In genomic region chr19:61151372-61151700, GRCm38 (mm10) we compare ENCODE assay signal across 8 mouse cellular contexts. TPM values are rescaled to one million over a fixed set of nuclear protein-coding genes. Genes with fewer than 3 reads are reported as not detected.
DNase-seq lines count a peak whose midpoint lies in the region; ATAC-seq and TF ChIP-seq lines count a peak whose summit lies in the region.

No protein-coding gene starts in this region.

- peak overlapping the region; percentile 80 for H3K4me2 ChIP-seq in hindbrain, embryonic 13.5 days
- peak overlapping the region; percentile 61 for H3K4me2 ChIP-seq in limb, embryonic 14.5 days (replicated peaks; ENCODE audit: low read depth, low read length, severe bottlenecking)
- peak overlapping the region; percentile 87 for H3K4me2 ChIP-seq in midbrain, embryonic 15.5 days

- TF ChIP-seq POLR2A in limb, embryonic 14.5 days (IDR thresholded peaks at IDR 0.05; ENCODE audit: borderline replicate concordance, extremely low read depth, insufficient read depth, insufficient read length), result no peak

- H3K4me3 ChIP-seq in layer of hippocampus, adult 2 months, result peak overlapping the region; percentile 43; the same call in 1 of the 2 replicates
- peak overlapping the region; percentile 48 for H3K4me3 ChIP-seq in brown adipose tissue, adult 24 weeks (ENCODE audit: insufficient read depth, low read depth, low read length)
- peak overlapping the region; percentile 45 for H3K4me3 ChIP-seq in hindbrain, embryonic 13.5 days
- H3K4me3 ChIP-seq in limb, embryonic 14.5 days (replicated peaks; ENCODE audit: low read length), result peak overlapping the region; percentile 34
- H3K4me3 ChIP-seq in midbrain, embryonic 15.5 days, result peak overlapping the region; percentile 44

- TF ChIP-seq CTCF in layer of hippocampus, adult 2 months (conservative IDR thresholded peaks at IDR 0.05), result no peak

- ATAC-seq in hindbrain, embryonic 13.5 days (ENCODE audit: low FRiP score), result no peak; the same call in 1 of the 2 replicates
- no peak for ATAC-seq in limb, embryonic 14.5 days (ENCODE audit: low FRiP score, low read depth)
- ATAC-seq in midbrain, embryonic 15.5 days (replicated peaks), result peak; percentile 73; the same call in 1 of the 2 replicates

- H3K9me3 ChIP-seq in hindbrain, embryonic 13.5 days, result no peaks in the 10 kb centered on the region
- H3K9me3 ChIP-seq in limb, embryonic 14.5 days (ENCODE audit: control insufficient read depth, low read length), result no peaks in the 10 kb centered on the region
- H3K9me3 ChIP-seq in midbrain, embryonic 15.5 days, result no peaks in the 10 kb centered on the region

- H3K9ac ChIP-seq in hindbrain, embryonic 13.5 days, result peak overlapping the region; percentile 65
- peak overlapping the region; percentile 40; the same call in 1 of the 2 replicates for H3K9ac ChIP-seq in limb, embryonic 14.5 days (ENCODE audit: low read depth, low read length, severe bottlenecking)
- H3K9ac ChIP-seq in midbrain, embryonic 15.5 days, result peak overlapping the region; percentile 48

- DNase-seq in layer of hippocampus, adult 2 months (ENCODE audit: low spot score in 2 of 2), result no peak
- DNase-seq in layer of hippocampus, adult 18-20 months (ENCODE audit: low spot score in 2 of 2), result no peak
- no peak for DNase-seq in limb, embryonic 14.5 days (ENCODE audit: low spot score)
- DNase-seq in thymus, postnatal 4 days, result peak; percentile 33
- no peak for DNase-seq in frontal cortex, adult 2 months (ENCODE audit: extremely low spot score in 1 of 2, low spot score in 1 of 2)

- H3K36me3 ChIP-seq in hindbrain, embryonic 13.5 days, result no peaks in the 10 kb centered on the region
- H3K36me3 ChIP-seq in limb, embryonic 14.5 days (ENCODE audit: control insufficient read depth, insufficient read depth, low read length), result no peaks in the 10 kb centered on the region
- H3K36me3 ChIP-seq in midbrain, embryonic 15.5 days (replicated peaks), result no peaks in the 10 kb centered on the region

- no peaks in the 10 kb centered on the region; the same call in 1 of the 2 replicates for H3K4me1 ChIP-seq in brown adipose tissue, adult 24 weeks (ENCODE audit: control insufficient read depth, insufficient read depth, insufficient read length, low read length)
- H3K4me1 ChIP-seq in hindbrain, embryonic 13.5 days (replicated peaks), result peaks cover 8% of the 10 kb centered on the region
- no peaks in the 10 kb centered on the region for H3K4me1 ChIP-seq in limb, embryonic 14.5 days (ENCODE audit: control insufficient read depth, insufficient read depth, low read length)
- peaks cover 11% of the 10 kb centered on the region for H3K4me1 ChIP-seq in midbrain, embryonic 15.5 days

- H3K27ac ChIP-seq in layer of hippocampus, adult 2 months, result no peak overlapping the region
- no peak overlapping the region for H3K27ac ChIP-seq in brown adipose tissue, adult 24 weeks (replicated peaks; ENCODE audit: low read depth, low read length)
- H3K27ac ChIP-seq in hindbrain, embryonic 13.5 days, result no peak overlapping the region
- no peak overlapping the region for H3K27ac ChIP-seq in limb, embryonic 14.5 days (replicated peaks; ENCODE audit: low read depth, low read length)
- no peak overlapping the region for H3K27ac ChIP-seq in midbrain, embryonic 15.5 days

- WGBS in hindbrain, embryonic 13.5 days, result 6% methylated on average over 8 of the region's 8 CpGs
- WGBS in limb, embryonic 14.5 days, result 13% methylated on average over 8 of the region's 8 CpGs
- WGBS in midbrain, embryonic 15.5 days, result 5% methylated on average over 8 of the region's 8 CpGs

- H3K27me3 ChIP-seq in hindbrain, embryonic 13.5 days, result peaks cover 18% of the 10 kb centered on the region
- H3K27me3 ChIP-seq in limb, embryonic 14.5 days (ENCODE audit: control insufficient read depth, insufficient read depth, low read length), result no peaks in the 10 kb centered on the region
- H3K27me3 ChIP-seq in midbrain, embryonic 15.5 days (replicated peaks), result no peaks in the 10 kb centered on the region

RNA-seq across cellular contexts. Expression of gene Zfp950, which starts 10.7 kb away (rescaled TPM):
- 10 to 100 TPM; 42.2 to 51.8 TPM for total RNA-seq in layer of hippocampus, adult 2 months (2021)
- total RNA-seq in layer of hippocampus, adult 18-20 months (2021), result 10 to 100 TPM; 44.6 to 52.0 TPM
- 11.3 and 23.0 TPM in 2 replicates for polyA plus RNA-seq in brown adipose tissue, adult 24 weeks (2012; ENCODE audit: insufficient read depth, insufficient read length, missing spikeins)
- polyA plus RNA-seq in hindbrain, embryonic 13.5 days (2015; fragmentation: Nextera tagmentation; extraction: Ambion mirVana), result 56.8 and 61.4 TPM in 2 replicates
- 34.9 and 56.3 TPM in 2 replicates for polyA plus RNA-seq in limb, embryonic 14.5 days (2012; rRNA removed)
- 46.2 and 46.4 TPM in 2 replicates for polyA plus RNA-seq in limb, embryonic 14.5 days (2014; fragmentation: Nextera tagmentation; extraction: Ambion mirVana)
- 46.3 and 48.5 TPM in 2 replicates for polyA plus RNA-seq in midbrain, embryonic 15.5 days (2015; fragmentation: Nextera tagmentation; extraction: Ambion mirVana)
- polyA plus RNA-seq in frontal cortex, adult 2 months (2012; rRNA removed), result 42.1 and 48.9 TPM in 2 replicates

RNA-seq across cellular contexts. Expression of gene Gm7102, which starts 24.8 kb away (rescaled TPM):
- under 1 TPM in 1 of 2 experiments, not detected in 1; 0.38 TPM for total RNA-seq in layer of hippocampus, adult 2 months (2021)
- total RNA-seq in layer of hippocampus, adult 18-20 months (2021), result under 1 TPM in 1 of 2 experiments, not detected in 1; 0.30 TPM
- not detected in 2 replicates for polyA plus RNA-seq in brown adipose tissue, adult 24 weeks (2012; ENCODE audit: insufficient read depth, insufficient read length, missing spikeins)
- 0.12 TPM in 1 of 2 replicates, not detected in the other for polyA plus RNA-seq in hindbrain, embryonic 13.5 days (2015; fragmentation: Nextera tagmentation; extraction: Ambion mirVana)
- 0.06 and 0.08 TPM in 2 replicates for polyA plus RNA-seq in limb, embryonic 14.5 days (2012; rRNA removed)
- polyA plus RNA-seq in limb, embryonic 14.5 days (2014; fragmentation: Nextera tagmentation; extraction: Ambion mirVana), result 0.14 TPM in 1 of 2 replicates, not detected in the other
- 0.22 TPM in 1 of 2 replicates, not detected in the other for polyA plus RNA-seq in midbrain, embryonic 15.5 days (2015; fragmentation: Nextera tagmentation; extraction: Ambion mirVana)
- polyA plus RNA-seq in frontal cortex, adult 2 months (2012; rRNA removed), result 0.06 and 0.15 TPM in 2 replicates

RNA-seq across cellular contexts. Expression of gene Gm6020, which starts 32.4 kb away (rescaled TPM):
- not detected for total RNA-seq in layer of hippocampus, adult 2 months (2021)
- total RNA-seq in layer of hippocampus, adult 18-20 months (2021), result not detected
- not detected in 2 replicates for polyA plus RNA-seq in brown adipose tissue, adult 24 weeks (2012; ENCODE audit: insufficient read depth, insufficient read length, missing spikeins)
- not detected in 2 replicates for polyA plus RNA-seq in hindbrain, embryonic 13.5 days (2015; fragmentation: Nextera tagmentation; extraction: Ambion mirVana)
- not detected in 2 replicates for polyA plus RNA-seq in limb, embryonic 14.5 days (2012; rRNA removed)
- not detected in 2 replicates for polyA plus RNA-seq in limb, embryonic 14.5 days (2014; fragmentation: Nextera tagmentation; extraction: Ambion mirVana)
- polyA plus RNA-seq in midbrain, embryonic 15.5 days (2015; fragmentation: Nextera tagmentation; extraction: Ambion mirVana), result not detected in 2 replicates
- not detected in 2 replicates for polyA plus RNA-seq in frontal cortex, adult 2 months (2012; rRNA removed)
